Mouse (Mus musculus) left cerebral cortex, postnatal 25 days (tissue): Measurements from ENCODE around the gene Nkiras2. TPM values are rescaled to one million over a fixed set of nuclear protein-coding genes. Genes with fewer than 3 reads are reported as not detected.
"Not testable (repeated sequence)": the region's sequence is repeated elsewhere in the genome, so short reads cannot be mapped to it uniquely, and the experiment has no call there.

ENCODE experiments used
- DNase-seq, 2 experiments: peaks; one replicate each; pipeline ENCODE4 v3.0.0; 2022; ENCODE audit warnings: low spot score in 2 of 2, mixed read lengths in 1 of 2
- intact Hi-C: fragments of 180-260 bp; cut with DNase I; formaldehyde crosslinking; loops from one replicate; pipeline ENCODE4 v1.15.1; 2025
- total RNA-seq, 2 experiments: library from RNA; stranded (reverse); gene quantifications; 2 replicates each; pipeline ENCODE4 v1.2.3; 2021

Gene Nkiras2
- total RNA-seq, 2 experiments from 2014 or later, result 13.7 to 14.7 TPM

GRCm38 (mm10) chr11:100623867-100624266 lies 4.8 kb downstream of the Nkiras2 start:
- intact Hi-C loops, result no loop called here
- no peak for DNase-seq

- intact Hi-C loops, result loop anchor here (2.0 kb wide), 2 partner anchors 69 to 77 kb away; no protein-coding TSS in a partner anchor
- DNase-seq, result no peak
Observed at GRCm38 (mm10) chr11:100625754-100626700, 7.0 kb downstream of the Nkiras2 start.

- DNase-seq, result peak; percentile 68 to 72
Observed at GRCm38 (mm10) chr11:100626701-100627195, 7.7 kb downstream of the Nkiras2 start.

DNA sequence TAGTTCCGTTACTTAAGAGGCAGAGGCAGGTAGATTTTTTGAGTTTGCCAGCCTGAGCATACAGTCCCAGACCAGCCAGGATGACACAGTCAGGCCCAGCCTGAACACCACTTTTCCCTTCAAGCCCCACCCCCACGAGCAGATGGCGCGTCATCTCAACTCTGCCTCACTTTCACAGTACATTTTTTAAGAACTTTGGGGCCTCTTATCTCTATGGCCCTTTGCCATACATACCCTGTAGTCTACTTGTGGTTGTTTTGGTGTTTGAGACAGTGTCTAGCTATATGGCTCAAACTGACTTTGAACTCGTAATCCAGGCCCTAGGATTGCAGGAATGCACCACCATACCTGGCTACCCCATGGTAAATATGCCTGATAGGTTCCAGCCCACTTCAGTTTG lies 9.0 kb downstream of the Nkiras2 start:
- intact Hi-C loops, result no loop called here
- no peak for DNase-seq

More at GRCm38 (mm10) chr11:100626701-100627195, 7.7 kb downstream of the Nkiras2 start:
- intact Hi-C loops, result loop anchor here (2.0 kb wide), 2 partner anchors 68 to 76 kb away; no protein-coding TSS in a partner anchor

DNA sequence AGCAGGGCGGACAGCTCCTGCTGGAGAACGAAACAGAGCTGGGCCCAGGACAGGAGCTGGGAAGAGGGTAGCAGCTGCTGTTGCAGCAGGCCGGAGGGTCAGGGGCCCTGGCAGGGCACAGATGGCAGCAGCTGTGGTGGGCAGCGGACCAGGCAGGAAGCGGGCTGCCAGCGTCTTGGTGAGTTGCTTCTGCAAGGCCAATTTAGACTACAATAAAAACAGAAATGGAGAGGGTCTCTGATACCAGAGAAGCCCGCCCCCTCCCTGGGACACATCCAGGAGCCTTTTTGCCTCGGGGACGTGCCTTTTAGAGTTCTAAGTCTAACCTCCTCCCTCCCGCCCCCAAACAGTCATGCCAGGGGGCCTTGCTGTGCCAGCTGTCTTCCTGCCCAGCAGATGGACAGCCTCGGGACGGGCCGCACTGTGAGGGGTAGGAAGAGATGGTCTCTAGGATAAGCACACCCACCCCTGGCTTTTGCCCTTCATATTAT lies 9.9 kb downstream of the Nkiras2 start:
- no peak for DNase-seq
- intact Hi-C loops, result no loop called here

DNA sequence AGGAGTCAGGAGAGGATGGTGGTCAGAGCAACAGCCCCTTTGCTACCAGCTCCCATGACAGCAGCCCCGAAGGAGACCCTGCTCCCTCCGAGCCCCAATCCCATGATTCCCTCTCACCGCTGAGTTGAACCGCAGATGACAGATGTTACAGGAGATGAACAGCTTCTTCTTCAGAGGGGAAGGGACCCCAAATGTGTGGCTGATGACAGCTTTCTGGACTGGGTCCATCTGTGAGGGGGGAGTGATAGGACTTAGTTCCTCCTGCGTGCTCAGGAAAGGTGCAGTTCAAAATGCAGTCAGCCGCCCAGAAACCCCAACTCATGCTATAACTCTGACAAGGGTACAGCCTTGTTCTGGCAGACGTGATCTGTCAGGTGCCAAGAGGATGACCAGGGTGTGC lies 15.5 kb downstream of the Nkiras2 start:
- intact Hi-C loops, result no loop called here
- no peak for DNase-seq

DNA sequence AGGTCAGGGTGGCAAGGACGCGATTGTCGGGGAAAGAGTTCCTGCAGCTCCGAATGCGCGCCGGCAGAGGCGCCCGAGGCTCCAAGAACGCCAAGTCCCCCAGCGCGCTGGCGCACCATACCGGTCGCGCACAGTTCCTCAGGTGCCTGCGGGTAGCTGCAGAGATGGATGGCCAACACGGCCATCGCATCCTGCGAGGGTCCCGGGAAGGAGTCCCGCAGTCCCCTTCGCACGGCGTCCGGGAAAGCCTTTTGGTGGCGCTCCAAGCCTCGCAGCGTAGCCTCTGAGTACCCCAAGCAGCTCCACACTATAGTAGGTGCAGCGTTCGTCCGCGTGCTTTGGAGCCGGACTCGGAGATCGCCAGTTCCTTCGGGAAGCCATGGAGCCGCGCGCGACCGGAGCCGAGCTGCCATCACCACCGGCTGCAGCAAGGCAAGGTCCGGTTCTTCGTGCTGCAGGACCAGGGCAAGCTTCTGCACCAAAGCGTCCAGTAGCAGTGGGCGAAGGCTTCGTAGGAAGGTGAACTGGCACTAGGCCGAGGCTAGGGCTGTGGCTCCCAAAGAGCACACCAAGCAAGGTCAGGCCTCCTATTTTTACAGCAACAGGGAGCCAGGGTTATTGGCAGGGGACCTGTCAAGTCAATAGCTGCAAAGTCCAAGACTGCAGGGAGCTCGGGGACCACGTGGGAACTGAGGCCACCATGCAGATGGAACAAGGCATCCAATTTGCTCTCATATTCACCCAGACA lies 21.3 kb downstream of the Nkiras2 start:
- peak; percentile 61 to 64 for DNase-seq
- intact Hi-C loops, result no loop called here

GRCm38 (mm10) chr11:100643612-100644575 lies 24.9 kb downstream of the Nkiras2 start:
- peak; percentile 45 to 67 for DNase-seq
- intact Hi-C loops, result loop anchor here (2.0 kb wide), 1 partner anchor 51 kb away; no protein-coding TSS in a partner anchor

DNA sequence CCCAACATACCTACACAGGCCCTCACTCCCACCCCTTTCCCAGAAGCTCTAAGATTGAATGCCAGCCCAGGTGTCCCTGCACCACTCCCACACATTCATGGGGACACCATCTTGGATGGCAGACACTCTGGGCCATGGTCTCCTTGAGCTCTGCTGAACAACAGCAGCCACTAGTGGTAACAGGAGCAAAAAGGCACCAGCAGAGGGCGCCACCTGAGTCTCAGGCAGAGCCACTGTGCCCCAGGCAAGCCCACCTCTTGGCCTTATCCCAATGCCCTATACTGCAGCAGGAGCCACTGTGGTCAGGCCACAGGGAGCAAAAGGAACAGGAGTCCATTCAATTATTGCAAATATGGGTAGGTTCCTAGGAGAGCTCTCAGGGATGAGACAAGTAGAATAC lies 27.2 kb downstream of the Nkiras2 start:
- intact Hi-C loops, result no loop called here
- no peak for DNase-seq

GRCm38 (mm10) chr11:100648405-100648804 lies 29.4 kb downstream of the Nkiras2 start:
- intact Hi-C loops, result no loop called here
- no peak for DNase-seq

- no peak for DNase-seq
- intact Hi-C loops, result no loop called here
Observed at GRCm38 (mm10) chr11:100651205-100651604, 32.2 kb downstream of the Nkiras2 start.

GRCm38 (mm10) chr11:100651748-100652147 lies 32.7 kb downstream of the Nkiras2 start:
- intact Hi-C loops, result no loop called here
- no peak for DNase-seq

GRCm38 (mm10) chr11:100655589-100655988 lies 36.5 kb downstream of the Nkiras2 start:
- intact Hi-C loops, DNase-seq: not testable (repeated sequence)

GRCm38 (mm10) chr11:100656458-100656857 lies 37.4 kb downstream of the Nkiras2 start:
- no peak for DNase-seq

DNA sequence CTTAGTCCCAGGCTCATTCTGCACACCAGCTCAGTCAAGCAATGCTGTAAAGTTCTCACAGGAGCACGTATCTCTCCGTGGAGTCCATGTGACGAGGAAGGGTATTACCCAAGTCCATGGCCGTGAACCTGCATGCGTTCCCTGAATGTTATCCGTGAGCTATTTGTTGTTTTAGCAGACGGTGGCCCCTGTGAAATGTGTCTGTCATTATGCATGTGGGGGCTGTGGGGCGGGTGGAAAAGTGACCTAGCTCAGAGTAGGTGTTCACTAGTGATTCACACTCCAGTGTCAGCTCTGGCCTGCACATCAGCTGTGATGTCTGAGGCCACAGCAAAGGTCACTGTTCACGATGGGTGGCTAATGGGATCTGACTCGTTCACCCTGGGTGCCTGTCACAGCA lies 40.8 kb downstream of the Nkiras2 start:
- DNase-seq, result no peak
- intact Hi-C loops, result no loop called here

More at GRCm38 (mm10) chr11:100656458-100656857, 37.4 kb downstream of the Nkiras2 start:
- intact Hi-C loops, result no loop called here

GRCm38 (mm10) chr11:100671049-100671448 lies 52.0 kb downstream of the Nkiras2 start:
- no peak for DNase-seq
- intact Hi-C loops, result no loop called here

DNA sequence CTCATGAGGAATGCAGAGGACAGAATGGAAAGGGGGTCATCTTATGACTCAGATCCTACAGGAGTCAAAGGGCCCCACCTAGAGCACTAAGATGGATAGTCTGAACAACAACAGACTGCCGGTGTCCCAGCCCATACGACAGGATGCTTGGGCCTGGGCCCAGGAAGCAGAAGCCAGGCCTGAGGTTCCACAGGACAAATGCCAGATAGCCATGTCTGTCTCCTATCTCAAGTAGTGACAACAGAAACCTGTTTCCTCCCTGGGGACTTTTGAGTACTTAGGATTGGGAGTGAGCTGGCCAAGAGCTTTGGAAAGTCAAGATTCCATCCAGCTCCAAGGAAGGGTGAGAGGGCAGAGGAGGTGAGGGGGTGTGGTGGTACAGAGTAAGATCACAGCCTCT lies 52.9 kb downstream of the Nkiras2 start:
- DNase-seq, result no peak
- intact Hi-C loops, result no loop called here

- no peak for DNase-seq
- intact Hi-C loops, result no loop called here
Observed at GRCm38 (mm10) chr11:100673169-100673568, 54.1 kb downstream of the Nkiras2 start.
